Mouse (Mus musculus): Measurements from ENCODE around the gene 4930523C07Rik. TPM values are rescaled to one million over a fixed set of nuclear protein-coding genes. Genes with fewer than 3 reads are reported as not detected.

The 4930523C07Rik gene
- polyA plus RNA-seq, 1 experiment from 2014 or later: 2.5 TPM

GRCm38 (mm10) chr1:160052556-160053315 lies 8.6 kb downstream of the 4930523C07Rik start:
- 91% methylated on average over 2 of the region's 2 CpGs for WGBS
- DNase-seq (ENCODE audit: low spot score): no peak
- H3K9ac ChIP-seq (ENCODE audit: low read depth, low read length): no peak overlapping the region
- H3K27ac ChIP-seq (ENCODE audit: low read depth, low read length): no peak overlapping the region
- H3K4me3 ChIP-seq (ENCODE audit: low read depth, low read length): no peak overlapping the region
- H3K9me3 ChIP-seq (ENCODE audit: control insufficient read depth, low read length): no peaks in the 10 kb centered on the region
- no peak overlapping the region for H3K4me2 ChIP-seq (replicated peaks; ENCODE audit: low read depth, low read length)
- no peaks in the 10 kb centered on the region for H3K4me1 ChIP-seq (replicated peaks; ENCODE audit: control insufficient read depth, insufficient read depth, low read length)
- ATAC-seq (ENCODE audit: low FRiP score): no peak
- no peaks in the 10 kb centered on the region for H3K27me3 ChIP-seq (ENCODE audit: control insufficient read depth, insufficient read depth, low read length)
- no peaks in the 10 kb centered on the region for H3K36me3 ChIP-seq (ENCODE audit: control insufficient read depth, insufficient read depth, low read length)

DNA sequence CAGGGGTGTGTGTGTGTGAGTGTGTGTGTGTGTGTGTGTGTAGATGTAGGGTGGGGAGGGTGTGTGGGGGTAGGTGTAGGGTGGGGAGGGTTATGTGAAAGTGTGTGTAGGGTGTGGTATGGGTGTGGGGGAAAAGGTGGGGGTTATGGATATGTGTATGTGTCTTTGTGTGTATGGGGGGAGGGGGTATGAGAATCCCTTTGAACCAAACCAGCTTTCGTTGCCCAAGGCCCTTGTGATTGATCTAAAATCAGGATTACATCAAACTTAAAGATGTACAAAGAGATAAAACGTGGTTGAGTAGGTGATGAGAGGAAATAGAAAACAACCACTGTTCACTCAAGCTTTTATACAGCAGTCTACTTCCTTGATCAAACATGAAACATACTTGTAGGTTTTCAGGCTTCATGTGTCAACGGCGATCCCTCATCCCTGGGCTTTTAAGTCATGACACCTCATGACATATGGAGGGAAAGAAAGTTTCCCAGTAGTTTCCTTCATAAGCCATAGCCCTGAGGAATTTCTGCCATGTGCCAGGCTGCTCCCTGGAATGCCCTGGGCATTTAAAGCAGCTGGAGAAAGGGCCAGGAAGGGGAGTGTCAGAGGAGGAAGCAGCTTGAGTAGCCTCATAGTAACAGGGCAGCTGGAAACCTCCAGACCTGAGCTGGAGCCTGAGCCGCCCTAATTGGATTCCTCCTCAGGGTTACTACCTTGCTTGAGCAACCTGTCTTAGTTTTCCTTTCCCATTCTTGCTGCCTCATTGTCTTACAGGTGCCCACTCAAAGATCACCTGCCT lies 9.5 kb downstream of the 4930523C07Rik start:
- no peaks in the 10 kb centered on the region for H3K36me3 ChIP-seq (ENCODE audit: control insufficient read depth, insufficient read depth, low read length)
- no peak overlapping the region for H3K9ac ChIP-seq (ENCODE audit: low read depth, low read length)
- no peak overlapping the region for H3K27ac ChIP-seq (ENCODE audit: low read depth, low read length)
- DNase-seq (ENCODE audit: low spot score): no peak
- no peak overlapping the region for H3K4me2 ChIP-seq (replicated peaks; ENCODE audit: low read depth, low read length)
- no peaks in the 10 kb centered on the region for H3K4me1 ChIP-seq (replicated peaks; ENCODE audit: control insufficient read depth, insufficient read depth, low read length)
- no peak overlapping the region for H3K4me3 ChIP-seq (ENCODE audit: low read depth, low read length)
- H3K27me3 ChIP-seq (ENCODE audit: control insufficient read depth, insufficient read depth, low read length): no peaks in the 10 kb centered on the region
- no peak for ATAC-seq (ENCODE audit: low FRiP score)
- no peaks in the 10 kb centered on the region for H3K9me3 ChIP-seq (ENCODE audit: control insufficient read depth, low read length)
- 78% methylated on average over 5 of the region's 5 CpGs for whole genome bisulfite sequencing

DNA sequence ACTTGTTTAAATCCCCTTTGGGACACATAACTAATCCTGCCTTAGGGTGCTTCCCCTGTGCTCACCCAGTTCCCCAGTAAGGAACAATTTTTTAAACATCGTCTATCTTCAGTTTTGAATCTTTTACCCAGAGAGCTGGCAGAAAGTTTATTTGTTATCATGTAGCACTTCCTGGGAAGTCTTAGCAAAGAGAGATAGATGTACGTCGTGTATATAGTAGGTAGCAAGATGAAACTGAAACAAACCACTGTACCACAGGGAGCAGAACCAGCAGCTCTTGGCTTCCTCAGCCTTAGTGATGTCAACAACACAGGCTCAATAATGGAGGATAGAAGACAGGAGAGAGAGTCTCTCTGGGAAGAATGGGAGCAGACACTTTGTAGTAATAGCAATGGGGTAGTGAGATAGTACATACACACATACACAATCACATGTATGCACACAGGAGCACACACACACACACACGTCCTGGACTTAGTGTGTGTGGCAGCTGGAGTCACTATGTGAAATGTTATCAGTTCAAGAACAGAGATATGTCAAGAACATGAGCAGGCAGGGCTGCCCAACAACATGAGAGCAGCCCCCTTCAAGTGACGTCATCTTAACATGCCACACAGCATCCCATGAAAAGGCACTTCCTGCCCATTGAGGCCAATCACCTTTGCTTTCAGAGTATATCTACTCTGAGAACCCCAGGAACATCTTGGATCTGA lies 10.3 kb downstream of the 4930523C07Rik start:
- 84% methylated on average over 5 of the region's 5 CpGs for WGBS
- H3K9me3 ChIP-seq (ENCODE audit: control insufficient read depth, low read length): no peaks in the 10 kb centered on the region
- H3K27me3 ChIP-seq (ENCODE audit: control insufficient read depth, insufficient read depth, low read length): no peaks in the 10 kb centered on the region
- no peak for ATAC-seq (ENCODE audit: low FRiP score)
- DNase-seq (ENCODE audit: low spot score): no peak
- H3K4me2 ChIP-seq (replicated peaks; ENCODE audit: low read depth, low read length): no peak overlapping the region
- H3K4me1 ChIP-seq (replicated peaks; ENCODE audit: control insufficient read depth, insufficient read depth, low read length): no peaks in the 10 kb centered on the region
- no peak overlapping the region for H3K9ac ChIP-seq (ENCODE audit: low read depth, low read length)
- no peaks in the 10 kb centered on the region for H3K36me3 ChIP-seq (ENCODE audit: control insufficient read depth, insufficient read depth, low read length)
- no peak overlapping the region for H3K27ac ChIP-seq (ENCODE audit: low read depth, low read length)
- no peak overlapping the region for H3K4me3 ChIP-seq (ENCODE audit: low read depth, low read length)

- no peaks in the 10 kb centered on the region for H3K36me3 ChIP-seq (ENCODE audit: control insufficient read depth, insufficient read depth, low read length)
- WGBS: 63% methylated on average over 3 of the region's 3 CpGs
These were observed 13.5 kb downstream of the 4930523C07Rik start for GRCm38 (mm10) chr1:160057657-160058056.

DNA sequence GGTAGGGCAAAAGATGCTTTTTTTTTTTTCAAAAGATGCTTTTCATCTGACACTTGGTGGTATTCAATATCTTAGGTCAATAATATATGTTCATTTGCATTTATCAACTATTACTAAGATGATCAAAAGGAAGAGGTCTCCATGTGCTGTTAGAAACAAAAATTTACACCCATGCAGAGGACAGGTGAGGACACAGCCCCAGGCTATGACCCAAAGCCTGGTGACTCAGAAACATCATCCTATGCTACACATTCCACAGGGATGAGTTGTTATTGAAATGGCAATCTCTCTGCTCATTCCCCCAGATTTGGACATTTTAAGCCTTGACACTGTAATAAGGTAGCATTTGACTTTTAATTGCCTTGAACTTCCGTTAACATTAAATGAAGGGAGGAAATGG lies 15.7 kb downstream of the 4930523C07Rik start:
- no peak for ATAC-seq (ENCODE audit: low FRiP score)
- Histone ChIP-seq H3K4me3 (ENCODE audit: low read depth, low read length) (no peak overlapping the region), H3K4me1 (replicated peaks; ENCODE audit: control insufficient read depth, insufficient read depth, low read length) (no peaks in the 10 kb centered on the region), H3K9ac (ENCODE audit: low read depth, low read length) (no peak overlapping the region), H3K27me3 (ENCODE audit: control insufficient read depth, insufficient read depth, low read length) (no peaks in the 10 kb centered on the region), H3K4me2 (replicated peaks; ENCODE audit: low read depth, low read length) (no peak overlapping the region), H3K27ac (ENCODE audit: low read depth, low read length) (no peak overlapping the region), H3K9me3 (ENCODE audit: control insufficient read depth, low read length) (no peaks in the 10 kb centered on the region), H3K36me3 (ENCODE audit: control insufficient read depth, insufficient read depth, low read length) (no peaks in the 10 kb centered on the region)
- no peak for DNase-seq (ENCODE audit: low spot score)
- WGBS: 88% methylated on average over 1 of the region's 1 CpGs

More at GRCm38 (mm10) chr1:160057657-160058056, 13.5 kb downstream of the 4930523C07Rik start:
- H3K9me3 ChIP-seq (ENCODE audit: control insufficient read depth, low read length): no peaks in the 10 kb centered on the region
- DNase-seq (ENCODE audit: low spot score) (no peak), ATAC-seq (ENCODE audit: low FRiP score) (no peak)
- H3K27ac ChIP-seq (ENCODE audit: low read depth, low read length): no peak overlapping the region
- no peak overlapping the region for H3K9ac ChIP-seq (ENCODE audit: low read depth, low read length)
- H3K4me1 ChIP-seq (replicated peaks; ENCODE audit: control insufficient read depth, insufficient read depth, low read length): no peaks in the 10 kb centered on the region
- no peaks in the 10 kb centered on the region for H3K27me3 ChIP-seq (ENCODE audit: control insufficient read depth, insufficient read depth, low read length)
- no peak overlapping the region for H3K4me2 ChIP-seq (replicated peaks; ENCODE audit: low read depth, low read length)
- no peak overlapping the region for H3K4me3 ChIP-seq (ENCODE audit: low read depth, low read length)

DNA sequence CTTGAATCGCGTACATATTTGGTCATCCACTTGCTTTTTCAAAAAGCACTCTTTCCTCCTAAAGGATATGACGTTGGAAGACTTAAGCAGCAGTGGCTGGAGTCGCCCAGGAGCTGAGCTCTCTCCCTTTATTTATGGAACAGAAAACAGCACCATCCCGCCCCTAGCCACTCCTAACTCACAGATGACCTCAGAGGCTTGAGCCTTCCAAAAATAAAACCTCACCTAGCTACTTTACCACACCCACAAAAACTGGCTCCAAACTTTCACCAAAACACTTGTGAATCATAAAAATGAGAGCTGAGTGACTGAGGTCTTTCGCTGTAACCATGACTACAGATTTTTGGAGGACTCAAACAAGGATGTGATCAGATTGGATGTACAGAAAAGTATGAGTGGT lies 16.4 kb downstream of the 4930523C07Rik start:
- ATAC-seq (ENCODE audit: low FRiP score): no peak
- DNase-seq (ENCODE audit: low spot score): no peak
- Histone ChIP-seq H3K27me3 (ENCODE audit: control insufficient read depth, insufficient read depth, low read length) (no peaks in the 10 kb centered on the region), H3K27ac (ENCODE audit: low read depth, low read length) (no peak overlapping the region), H3K36me3 (ENCODE audit: control insufficient read depth, insufficient read depth, low read length) (no peaks in the 10 kb centered on the region), H3K4me1 (replicated peaks; ENCODE audit: control insufficient read depth, insufficient read depth, low read length) (no peaks in the 10 kb centered on the region), H3K4me2 (replicated peaks; ENCODE audit: low read depth, low read length) (no peak overlapping the region), H3K9ac (ENCODE audit: low read depth, low read length) (no peak overlapping the region), H3K9me3 (ENCODE audit: control insufficient read depth, low read length) (no peaks in the 10 kb centered on the region), H3K4me3 (ENCODE audit: low read depth, low read length) (no peak overlapping the region)
- 83% methylated on average over 6 of the region's 6 CpGs for WGBS

DNA sequence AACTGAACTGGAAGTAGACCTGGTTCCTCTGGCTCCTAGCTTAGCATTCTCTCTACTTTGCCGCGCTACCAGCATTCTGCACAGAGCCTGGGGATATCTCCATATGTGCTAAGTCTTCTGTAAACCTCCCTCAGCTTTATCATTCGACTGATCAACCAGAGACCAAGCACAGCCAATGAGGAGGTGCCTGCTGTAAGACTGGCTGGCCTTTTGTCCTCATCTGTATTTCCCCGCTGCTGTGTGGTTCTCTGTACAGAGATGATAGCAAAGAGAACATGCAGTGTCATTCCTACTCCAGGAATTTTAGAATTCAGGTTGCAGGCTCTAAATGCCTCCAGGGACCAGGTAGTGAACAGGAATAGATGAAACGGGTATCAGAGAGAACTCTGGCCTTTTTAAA lies 17.1 kb downstream of the 4930523C07Rik start:
- no peak for DNase-seq (ENCODE audit: low spot score)
- Histone ChIP-seq H3K36me3 (ENCODE audit: control insufficient read depth, insufficient read depth, low read length) (no peaks in the 10 kb centered on the region), H3K9ac (ENCODE audit: low read depth, low read length) (no peak overlapping the region), H3K27ac (ENCODE audit: low read depth, low read length) (no peak overlapping the region), H3K4me2 (replicated peaks; ENCODE audit: low read depth, low read length) (no peak overlapping the region), H3K4me1 (replicated peaks; ENCODE audit: control insufficient read depth, insufficient read depth, low read length) (no peaks in the 10 kb centered on the region), H3K4me3 (ENCODE audit: low read depth, low read length) (no peak overlapping the region), H3K27me3 (ENCODE audit: control insufficient read depth, insufficient read depth, low read length) (no peaks in the 10 kb centered on the region), H3K9me3 (ENCODE audit: control insufficient read depth, low read length) (no peaks in the 10 kb centered on the region)
- 88% methylated on average over 5 of the region's 5 CpGs for WGBS
- no peak for ATAC-seq (ENCODE audit: low FRiP score)

- peak; percentile 30 for DNase-seq (ENCODE audit: low spot score)
- WGBS: 57% methylated on average over 3 of the region's 3 CpGs
- no peaks in the 10 kb centered on the region for H3K4me1 ChIP-seq (replicated peaks; ENCODE audit: control insufficient read depth, insufficient read depth, low read length)
These were observed 17.7 kb downstream of the 4930523C07Rik start for GRCm38 (mm10) chr1:160061725-160062366.

More at GRCm38 (mm10) chr1:160061725-160062366, 17.7 kb downstream of the 4930523C07Rik start:
- ATAC-seq (ENCODE audit: low FRiP score): no peak
- H3K4me3 ChIP-seq (ENCODE audit: low read depth, low read length): no peak overlapping the region
- no peak overlapping the region for H3K4me2 ChIP-seq (replicated peaks; ENCODE audit: low read depth, low read length)
- no peaks in the 10 kb centered on the region for H3K36me3 ChIP-seq (ENCODE audit: control insufficient read depth, insufficient read depth, low read length)
- no peaks in the 10 kb centered on the region for H3K27me3 ChIP-seq (ENCODE audit: control insufficient read depth, insufficient read depth, low read length)
- no peak overlapping the region for H3K27ac ChIP-seq (ENCODE audit: low read depth, low read length)
- H3K9me3 ChIP-seq (ENCODE audit: control insufficient read depth, low read length): no peaks in the 10 kb centered on the region
- no peak overlapping the region for H3K9ac ChIP-seq (ENCODE audit: low read depth, low read length)

Measured in hindbrain, embryonic 11.5 days (tissue).